Mouse (Mus musculus) myocyte (in vitro differentiated cells): Measurements from ENCODE around the gene Clec16a. TPM values are rescaled to one million over a fixed set of nuclear protein-coding genes. Genes with fewer than 3 reads are reported as not detected.
A peak's percentile ranks its signal among the peaks of the same experiment; 100 is the strongest.

Experiments
- H3K27me3 ChIP-seq: one replicate; pipeline ENCODE4 v1.6.1; 2011; ENCODE audit not compliant: control insufficient read depth, insufficient read depth, insufficient read length
- H3K36me3 ChIP-seq: one replicate; pipeline ENCODE4 v1.6.1; 2011; ENCODE audit not compliant: control insufficient read depth, insufficient read depth
- H3K4me2 ChIP-seq: one replicate; pipeline ENCODE4 v1.6.1; 2011; ENCODE audit warnings: low read depth, control low read depth
- H3K4me3 ChIP-seq: one replicate; pipeline ENCODE4 v1.5.1; 2011; ENCODE audit warnings: mild to moderate bottlenecking, control low read depth, moderate library complexity
- H3K79me2 ChIP-seq: one replicate; pipeline ENCODE4 v1.6.1; 2011; ENCODE audit not compliant: control insufficient read depth, insufficient read depth
- H3ac ChIP-seq: one replicate; pipeline ENCODE4 v1.6.1; 2011; ENCODE audit not compliant: control insufficient read depth, insufficient read length
- CEBPB ChIP-seq: IDR thresholded peaks from 2 replicates; pipeline ENCODE4 v1.6.1; 2011; ENCODE audit warnings: mild to moderate bottlenecking, moderate library complexity; ENCODE audit not compliant: poor library complexity, insufficient read depth, severe bottlenecking
- E2F4 ChIP-seq: IDR thresholded peaks from one replicate; pipeline ENCODE4 v1.6.1; 2011; ENCODE audit warnings: mild to moderate bottlenecking, control low read depth, moderate library complexity; ENCODE audit not compliant: insufficient read depth
- MAX ChIP-seq: IDR thresholded peaks from one replicate; pipeline ENCODE4 v1.6.1; 2011; ENCODE audit warnings: low read depth, mild to moderate bottlenecking, control low read depth
- MYOD1 ChIP-seq, 3 experiments: IDR thresholded peaks; one replicate each; pipeline ENCODE4 v1.6.1; 2011; ENCODE audit warnings: control low read depth in 2 of 3, low read depth in 2 of 3, mild to moderate bottlenecking in 2 of 3, moderate library complexity in 1 of 3; ENCODE audit not compliant: insufficient read length in 2 of 3, control insufficient read depth in 1 of 3
- MYOG ChIP-seq, 3 experiments: IDR thresholded peaks; one replicate each; pipeline ENCODE4 v1.6.1; 2011; ENCODE audit warnings: control low read depth in 2 of 3, low read depth in 2 of 3, mild to moderate bottlenecking in 2 of 3; ENCODE audit not compliant: insufficient read length in 2 of 3, control insufficient read depth in 1 of 3, insufficient read depth in 1 of 3
- POLR2A ChIP-seq: IDR thresholded peaks from one replicate; pipeline ENCODE4 v1.6.1; 2011; ENCODE audit warnings: low read depth, mild to moderate bottlenecking, control low read depth, moderate library complexity; ENCODE audit not compliant: insufficient read length
- POLR2AphosphoS2 ChIP-seq: IDR thresholded peaks from one replicate; pipeline ENCODE4 v1.6.1; 2011; ENCODE audit warnings: low read depth, control low read depth; ENCODE audit not compliant: insufficient read length
- REST ChIP-seq: IDR thresholded peaks from one replicate; pipeline ENCODE4 v1.6.1; 2011; ENCODE audit warnings: mild to moderate bottlenecking, control low read depth, moderate library complexity; ENCODE audit not compliant: insufficient read depth, insufficient read length
- SRF ChIP-seq: IDR thresholded peaks from one replicate; pipeline ENCODE4 v1.6.1; 2011; ENCODE audit warnings: low read depth; ENCODE audit not compliant: control insufficient read depth, insufficient read length
- TCF12 ChIP-seq: IDR thresholded peaks from one replicate; pipeline ENCODE4 v1.6.1; 2011; ENCODE audit warnings: mild to moderate bottlenecking, control low read depth; ENCODE audit not compliant: poor library complexity, insufficient read depth, severe bottlenecking
- TCF3 ChIP-seq: IDR thresholded peaks from one replicate; pipeline ENCODE4 v1.6.1; 2011; ENCODE audit warnings: low read depth, control low read depth; ENCODE audit not compliant: insufficient read length
- USF1 ChIP-seq: IDR thresholded peaks from one replicate; pipeline ENCODE4 v1.6.1; 2011; ENCODE audit warnings: low read depth, mild to moderate bottlenecking, control low read depth, moderate library complexity
- polyA plus RNA-seq: library from polyadenylated mRNA; unstranded; fragments of >200 nt; fragmentation: generic; extraction: Trizol; gene quantifications from one replicate; pipeline ENCODE4 v1.2.1, GENCODE M21; 2012; ENCODE audit warnings: missing spikeins

The Clec16a gene
- polyA plus RNA-seq, 1 experiment = 15.5 TPM

DNA sequence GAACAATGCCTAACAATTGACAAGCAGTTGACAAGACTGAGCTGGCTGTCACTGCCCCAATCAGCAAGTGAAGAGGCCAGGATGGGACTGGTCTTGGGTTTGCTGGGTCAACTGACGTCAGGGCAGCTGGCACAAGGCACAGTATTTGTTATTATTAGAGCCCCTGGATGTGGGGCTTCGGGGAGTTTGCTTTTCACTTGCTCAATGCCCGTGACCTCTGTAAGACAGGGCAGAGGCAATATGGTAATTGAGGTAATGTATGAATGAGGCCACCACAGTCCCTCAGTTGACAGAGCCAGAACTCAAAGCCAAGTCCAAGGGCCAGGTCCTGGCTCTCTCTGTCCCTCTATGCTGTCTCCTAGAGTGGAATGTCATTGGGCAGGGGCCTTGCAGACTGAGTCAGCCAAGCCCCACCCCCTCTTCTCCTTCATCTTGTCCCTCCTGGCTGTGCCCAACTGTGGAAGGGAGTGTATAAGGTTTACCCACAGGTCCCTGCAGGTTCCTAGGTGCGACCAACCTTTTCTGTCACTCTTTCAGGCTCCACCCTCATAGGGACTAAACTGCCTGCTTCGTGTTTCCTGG is 232.5 kb downstream of the Clec16a start:
- TF ChIP-seq TCF12 (no peak), MYOG (IDR thresholded peaks at IDR 0.05; ENCODE audit: control insufficient read depth in 1 of 3, insufficient read depth in 1 of 3, insufficient read length in 2 of 3, low read depth in 2 of 3) (no peak), USF1 (no peak), SRF (no peak), POLR2A (no peak)
- no peak overlapping the region for H3K4me3 ChIP-seq
- H3K79me2 ChIP-seq = no peaks in the 10 kb centered on the region
- no peak overlapping the region for H3ac ChIP-seq
- no peak overlapping the region for H3K4me2 ChIP-seq
- H3K27me3 ChIP-seq = no peaks in the 10 kb centered on the region
- H3K36me3 ChIP-seq = no peaks in the 10 kb centered on the region

GRCm38 (mm10) chr16:10780631-10781120 is 235.5 kb downstream of the Clec16a start:
- Histone ChIP-seq H3K4me2 (no peak overlapping the region), H3K27me3 (no peaks in the 10 kb centered on the region), H3K36me3 (no peaks in the 10 kb centered on the region), H3K4me3 (no peak overlapping the region), H3K79me2 (peaks cover 5% of the 10 kb centered on the region), H3ac (no peak overlapping the region)
- no peak for TF ChIP-seq SRF
- no peak for TF ChIP-seq POLR2A
- TF ChIP-seq CEBPB = no peak
- TF ChIP-seq POLR2AphosphoS2 = no peak

DNA sequence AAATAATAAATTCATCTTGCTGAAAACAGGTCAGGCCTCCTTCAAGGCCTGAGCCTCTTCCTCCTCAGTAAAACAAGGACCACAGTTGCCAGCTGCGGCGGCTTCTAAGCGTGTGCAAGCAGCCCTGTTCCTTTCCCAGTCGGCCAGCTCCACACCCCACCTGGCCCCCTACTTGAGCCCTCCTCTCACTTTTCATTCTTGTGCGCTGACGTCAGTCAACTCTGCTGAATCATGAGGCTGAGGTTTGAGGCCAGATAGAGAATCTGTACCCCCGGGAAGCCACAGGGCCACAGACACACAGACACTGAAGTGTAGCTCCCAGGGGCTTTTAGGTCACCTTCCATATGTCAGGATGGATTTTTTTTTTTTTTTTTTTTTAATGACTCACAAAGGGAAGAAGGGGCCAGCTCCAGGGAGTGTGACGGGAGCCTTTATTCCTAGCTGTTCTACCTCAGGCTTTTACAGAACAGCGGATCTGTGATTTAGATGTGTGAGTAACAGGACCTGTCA is 236.8 kb downstream of the Clec16a start:
- H3K4me2 ChIP-seq = peak overlapping the region; percentile 79
- no peaks in the 10 kb centered on the region for H3K27me3 ChIP-seq
- no peaks in the 10 kb centered on the region for H3K36me3 ChIP-seq
- peaks cover 5% of the 10 kb centered on the region for H3K79me2 ChIP-seq
- TF ChIP-seq USF1 = no peak
- TF ChIP-seq TCF3 = no peak
- TF ChIP-seq MAX = no peak
- TF ChIP-seq TCF12 = no peak
- TF ChIP-seq POLR2AphosphoS2 = no peak
- TF ChIP-seq CEBPB = no peak
- TF ChIP-seq MYOD1 (IDR thresholded peaks at IDR 0.05; ENCODE audit: control insufficient read depth in 1 of 3, insufficient read length in 2 of 3, low read depth in 2 of 3) = peak in 2 of 3 experiments; percentile 32 to 43
- no peak for TF ChIP-seq SRF
- TF ChIP-seq E2F4 = no peak
- no peak for TF ChIP-seq POLR2A
- TF ChIP-seq MYOG (IDR thresholded peaks at IDR 0.05; ENCODE audit: control insufficient read depth in 1 of 3, insufficient read depth in 1 of 3, insufficient read length in 2 of 3, low read depth in 2 of 3) = peak in 1 of 3 experiments; percentile 52
- no peak overlapping the region for H3ac ChIP-seq
- H3K4me3 ChIP-seq = no peak overlapping the region

DNA sequence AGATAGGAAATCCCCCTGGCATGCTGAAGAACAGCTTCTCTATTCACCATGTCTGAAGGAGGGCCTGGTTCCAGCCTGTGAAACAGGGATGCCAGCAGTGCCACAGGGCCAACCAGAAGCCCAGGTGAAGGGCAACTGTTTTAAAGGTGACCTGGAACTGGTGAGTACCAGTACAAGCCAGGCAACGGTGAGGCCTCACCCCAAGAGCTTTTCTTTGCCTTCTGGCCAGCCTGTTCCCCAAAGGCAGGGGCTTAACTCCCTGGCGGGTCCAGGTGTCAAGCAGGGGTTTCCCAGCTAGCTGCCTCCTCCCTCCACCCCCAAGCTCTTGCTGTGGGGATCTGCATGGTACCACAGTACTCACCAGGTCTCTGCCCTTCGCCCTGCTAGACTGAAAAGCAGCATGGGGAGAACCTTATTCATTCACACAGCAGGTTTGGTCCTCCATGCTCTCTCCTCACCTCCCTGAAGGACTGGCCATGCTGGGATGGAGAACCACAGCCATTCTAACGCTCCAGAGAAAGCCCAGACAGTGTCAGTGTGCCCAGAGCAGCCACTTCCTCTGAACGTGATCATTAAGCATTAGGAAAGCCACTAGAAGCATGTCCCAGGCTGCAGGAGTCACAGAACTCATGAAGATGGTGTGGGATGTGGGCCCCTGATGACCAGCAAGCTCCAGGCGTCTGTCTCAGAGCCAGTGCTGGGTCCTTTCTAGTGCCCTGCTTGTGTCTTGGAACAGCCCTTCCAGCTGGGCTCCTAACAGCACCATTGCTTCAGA is 237.4 kb downstream of the Clec16a start:
- Histone ChIP-seq H3K4me2 (peak overlapping the region; percentile 79), H3K27me3 (no peaks in the 10 kb centered on the region), H3ac (no peak overlapping the region), H3K36me3 (no peaks in the 10 kb centered on the region), H3K4me3 (peak overlapping the region; percentile 64), H3K79me2 (peaks cover 5% of the 10 kb centered on the region)
- no peak for TF ChIP-seq CEBPB
- no peak for TF ChIP-seq REST
- no peak for TF ChIP-seq USF1
- no peak for TF ChIP-seq MAX
- TF ChIP-seq TCF12 = no peak
- no peak for TF ChIP-seq POLR2AphosphoS2
- TF ChIP-seq SRF = no peak
- TF ChIP-seq MYOG (IDR thresholded peaks at IDR 0.05; ENCODE audit: control insufficient read depth in 1 of 3, insufficient read depth in 1 of 3, insufficient read length in 2 of 3, low read depth in 2 of 3) = no peak
- TF ChIP-seq POLR2A = no peak
- TF ChIP-seq E2F4 = no peak
- no peak for TF ChIP-seq MYOD1 (IDR thresholded peaks at IDR 0.05; ENCODE audit: control insufficient read depth in 1 of 3, insufficient read length in 2 of 3, low read depth in 2 of 3)
- no peak for TF ChIP-seq TCF3

DNA sequence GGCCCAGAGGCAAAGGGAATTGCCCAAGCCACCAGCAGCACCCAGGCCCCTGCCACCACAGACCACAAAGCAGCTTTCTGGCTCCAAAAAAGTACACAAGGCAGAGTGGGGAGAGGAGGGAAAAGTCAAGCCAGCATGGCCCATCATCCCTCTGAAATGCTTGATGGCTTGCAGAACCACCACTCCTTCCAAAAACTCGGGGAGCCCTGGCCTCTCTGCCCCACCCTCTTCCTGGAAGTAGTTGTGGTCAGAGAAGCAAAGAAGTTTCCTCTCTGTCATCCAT is 238.0 kb downstream of the Clec16a start:
- Histone ChIP-seq H3K79me2 (peaks cover 5% of the 10 kb centered on the region), H3ac (no peak overlapping the region), H3K4me3 (peak overlapping the region; percentile 64), H3K4me2 (peak overlapping the region; percentile 79), H3K36me3 (no peaks in the 10 kb centered on the region), H3K27me3 (no peaks in the 10 kb centered on the region)
- no peak for TF ChIP-seq MAX
- no peak for TF ChIP-seq MYOG (IDR thresholded peaks at IDR 0.05; ENCODE audit: control insufficient read depth in 1 of 3, insufficient read depth in 1 of 3, insufficient read length in 2 of 3, low read depth in 2 of 3)
- no peak for TF ChIP-seq MYOD1 (IDR thresholded peaks at IDR 0.05; ENCODE audit: control insufficient read depth in 1 of 3, insufficient read length in 2 of 3, low read depth in 2 of 3)
